Mouse (Mus musculus) midbrain, embryonic 13.5 days (tissue): ENCODE measurements at regions not wholly inside any gene's neighbourhood (a gene's known extent, or its start where the extent isn't known, plus 50 kb on each side); places are given as distances from the start of the nearest gene placed in this dataset.

ENCODE experiments used
- ATAC-seq: fragments of 200-750 bp; cut with Nextera tagmentation; 2 replicates; pipeline ENCODE4 v1.8.0; 2017; ENCODE audit warnings: mild to moderate bottlenecking, moderate TSS enrichment, moderate library complexity
- H3K27ac ChIP-seq: fragments of 300-500 bp; sonication (generic); 2 replicates; pipeline ENCODE4 v1.5.1; 2015; ENCODE audit warnings: inconsistent platforms, mild to moderate bottlenecking, moderate library complexity
- H3K27me3 ChIP-seq: fragments of 300-500 bp; sonication (generic); 2 replicates; pipeline ENCODE4 v1.6.1; 2015; ENCODE audit warnings: mild to moderate bottlenecking, inconsistent platforms
- H3K36me3 ChIP-seq: fragments of 300-500 bp; sonication (generic); 2 replicates; pipeline ENCODE4 v1.6.1; 2015; ENCODE audit warnings: mild to moderate bottlenecking, inconsistent platforms
- H3K4me1 ChIP-seq: fragments of 300-500 bp; sonication (generic); replicated peaks from 2 replicates; pipeline ENCODE4 v1.6.1; 2015; ENCODE audit warnings: inconsistent platforms
- H3K4me2 ChIP-seq: fragments of 300-500 bp; sonication (generic); replicated peaks from 2 replicates; pipeline ENCODE4 v1.6.1; 2015; ENCODE audit warnings: moderate library complexity, mild to moderate bottlenecking, inconsistent platforms
- H3K4me3 ChIP-seq: fragments of 300-500 bp; sonication (generic); replicated peaks from 2 replicates; pipeline ENCODE4 v1.5.1; 2015; ENCODE audit warnings: mild to moderate bottlenecking, inconsistent platforms
- H3K9ac ChIP-seq: fragments of 300-500 bp; sonication (generic); replicated peaks from 2 replicates; pipeline ENCODE4 v1.6.1; 2015; ENCODE audit warnings: mild to moderate bottlenecking, inconsistent platforms
- H3K9me3 ChIP-seq: fragments of 300-500 bp; sonication (generic); 2 replicates; pipeline ENCODE4 v1.6.1; 2016; ENCODE audit warnings: mild to moderate bottlenecking, inconsistent platforms
- WGBS: fragments of 180-500 bp; shearing (Covaris S2); methylation state at CpG from one replicate; pipeline ENCODE4 v1.1.7; 2015; 5-methylcytosine and 5-hydroxymethylcytosine counted together

- 91% methylated on average over 4 of the region's 4 CpGs for WGBS
- Histone ChIP-seq H3K9ac (no peak overlapping the region), H3K36me3 (no peaks in the 10 kb centered on the region), H3K4me1 (no peaks in the 10 kb centered on the region), H3K4me2 (no peak overlapping the region), H3K27me3 (no peaks in the 10 kb centered on the region), H3K9me3 (no peaks in the 10 kb centered on the region), H3K27ac (no peak overlapping the region), H3K4me3 (no peak overlapping the region)
- no peak for ATAC-seq
Observed at GRCm38 (mm10) chr1:168012069-168012468, 323.0 kb downstream of the Lmx1a start.

GRCm38 (mm10) chr1:168012611-168013010 is 323.6 kb downstream of the Lmx1a start:
- H3K9me3 ChIP-seq: no peaks in the 10 kb centered on the region
- WGBS: 89% methylated on average over 5 of the region's 5 CpGs
- H3K4me1 ChIP-seq: no peaks in the 10 kb centered on the region
- no peak for ATAC-seq
- H3K4me2 ChIP-seq: no peak overlapping the region
- no peak overlapping the region for H3K9ac ChIP-seq
- H3K4me3 ChIP-seq: no peak overlapping the region
- no peak overlapping the region for H3K27ac ChIP-seq
- H3K36me3 ChIP-seq: no peaks in the 10 kb centered on the region
- no peaks in the 10 kb centered on the region for H3K27me3 ChIP-seq

- no peak for ATAC-seq
- Histone ChIP-seq H3K4me3 (no peak overlapping the region), H3K9me3 (no peaks in the 10 kb centered on the region)
Observed at GRCm38 (mm10) chr1:168016375-168016890, 327.4 kb downstream of the Lmx1a start.

GRCm38 (mm10) chr1:168026481-168026880 is 337.4 kb downstream of the Lmx1a start:
- Histone ChIP-seq H3K4me1 (no peaks in the 10 kb centered on the region), H3K36me3 (no peaks in the 10 kb centered on the region), H3K9me3 (no peaks in the 10 kb centered on the region), H3K27ac (no peak overlapping the region), H3K4me2 (no peak overlapping the region), H3K9ac (no peak overlapping the region), H3K4me3 (no peak overlapping the region), H3K27me3 (no peaks in the 10 kb centered on the region)
- ATAC-seq: no peak
- 83% methylated on average over 3 of the region's 3 CpGs for WGBS

More at GRCm38 (mm10) chr1:168016375-168016890, 327.4 kb downstream of the Lmx1a start:
- H3K27me3 ChIP-seq: no peaks in the 10 kb centered on the region
- no peaks in the 10 kb centered on the region for H3K36me3 ChIP-seq
- no peak overlapping the region for H3K27ac ChIP-seq
- H3K4me2 ChIP-seq: no peak overlapping the region
- no peak overlapping the region for H3K9ac ChIP-seq
- WGBS: 87% methylated on average over 5 of the region's 5 CpGs
- H3K4me1 ChIP-seq: no peaks in the 10 kb centered on the region

- H3K4me1 ChIP-seq: peaks cover 27% of the 10 kb centered on the region
- no peaks in the 10 kb centered on the region for H3K27me3 ChIP-seq
- no peaks in the 10 kb centered on the region for H3K9me3 ChIP-seq
- ATAC-seq: peak; percentile 45; the same call in 1 of the 2 replicates
- H3K9ac ChIP-seq: no peak overlapping the region
- no peaks in the 10 kb centered on the region for H3K36me3 ChIP-seq
- WGBS: 35% methylated on average over 10 of the region's 10 CpGs
- peak overlapping the region; percentile 34 for H3K4me2 ChIP-seq
- peak overlapping the region; percentile 68 for H3K27ac ChIP-seq
- no peak overlapping the region for H3K4me3 ChIP-seq
Observed at GRCm38 (mm10) chr1:168044765-168045164, 355.7 kb downstream of the Lmx1a start.

GRCm38 (mm10) chr1:168046347-168046746 is 357.3 kb downstream of the Lmx1a start:
- Histone ChIP-seq H3K27me3 (no peaks in the 10 kb centered on the region), H3K4me3 (no peak overlapping the region), H3K4me1 (peaks cover 27% of the 10 kb centered on the region), H3K4me2 (no peak overlapping the region), H3K9me3 (no peaks in the 10 kb centered on the region), H3K27ac (peak overlapping the region; percentile 67), H3K9ac (no peak overlapping the region), H3K36me3 (no peaks in the 10 kb centered on the region)
- 52% methylated on average over 7 of the region's 7 CpGs for WGBS
- peak; percentile 78 for ATAC-seq

GRCm38 (mm10) chr1:168046749-168047148 is 357.7 kb downstream of the Lmx1a start:
- 55% methylated on average over 1 of the region's 1 CpGs for WGBS
- Histone ChIP-seq H3K4me2 (no peak overlapping the region), H3K4me1 (peaks cover 27% of the 10 kb centered on the region), H3K27me3 (no peaks in the 10 kb centered on the region), H3K9ac (no peak overlapping the region), H3K27ac (no peak overlapping the region), H3K4me3 (no peak overlapping the region), H3K9me3 (no peaks in the 10 kb centered on the region), H3K36me3 (no peaks in the 10 kb centered on the region)
- ATAC-seq: peak; percentile 44

GRCm38 (mm10) chr1:168049965-168050364 is 360.9 kb downstream of the Lmx1a start:
- no peak for ATAC-seq
- H3K4me3 ChIP-seq: no peak overlapping the region
- H3K27me3 ChIP-seq: no peaks in the 10 kb centered on the region
- no peak overlapping the region for H3K4me2 ChIP-seq
- 96% methylated on average over 3 of the region's 3 CpGs for WGBS
- H3K9ac ChIP-seq: no peak overlapping the region
- no peak overlapping the region for H3K27ac ChIP-seq
- H3K9me3 ChIP-seq: no peaks in the 10 kb centered on the region
- no peaks in the 10 kb centered on the region for H3K36me3 ChIP-seq
- H3K4me1 ChIP-seq: peaks cover 20% of the 10 kb centered on the region

- Histone ChIP-seq H3K9ac (no peak overlapping the region), H3K4me2 (no peak overlapping the region), H3K9me3 (no peaks in the 10 kb centered on the region), H3K27ac (no peak overlapping the region; the same call in 1 of the 2 replicates), H3K36me3 (no peaks in the 10 kb centered on the region), H3K27me3 (no peaks in the 10 kb centered on the region), H3K4me3 (no peak overlapping the region), H3K4me1 (peaks cover 12% of the 10 kb centered on the region)
- WGBS: 7% methylated on average over 6 of the region's 7 CpGs
- no peak for ATAC-seq
Observed at GRCm38 (mm10) chr1:168056479-168056878, 367.4 kb downstream of the Lmx1a start.

GRCm38 (mm10) chr1:168057479-168057878 is 368.4 kb downstream of the Lmx1a start:
- no peak for ATAC-seq
- no peaks in the 10 kb centered on the region for H3K36me3 ChIP-seq
- no peak overlapping the region for H3K9ac ChIP-seq
- WGBS: 69% methylated on average over 9 of the region's 9 CpGs
- no peaks in the 10 kb centered on the region for H3K27me3 ChIP-seq
- no peak overlapping the region for H3K27ac ChIP-seq
- H3K4me3 ChIP-seq: no peak overlapping the region
- H3K4me1 ChIP-seq: peaks cover 12% of the 10 kb centered on the region
- no peak overlapping the region for H3K4me2 ChIP-seq
- no peaks in the 10 kb centered on the region for H3K9me3 ChIP-seq

- no peak overlapping the region for H3K4me3 ChIP-seq
- H3K36me3 ChIP-seq: no peaks in the 10 kb centered on the region
- H3K4me1 ChIP-seq: peaks cover 12% of the 10 kb centered on the region
- no peak for ATAC-seq
- H3K4me2 ChIP-seq: no peak overlapping the region
- WGBS: 68% methylated on average over 4 of the region's 4 CpGs
- H3K9ac ChIP-seq: no peak overlapping the region
- no peaks in the 10 kb centered on the region for H3K27me3 ChIP-seq
- no peaks in the 10 kb centered on the region for H3K9me3 ChIP-seq
- H3K27ac ChIP-seq: no peak overlapping the region
Observed at GRCm38 (mm10) chr1:168058769-168059168, 369.7 kb downstream of the Lmx1a start.

- Histone ChIP-seq H3K9me3 (no peaks in the 10 kb centered on the region), H3K27me3 (no peaks in the 10 kb centered on the region), H3K27ac (no peak overlapping the region), H3K4me1 (peaks cover 7% of the 10 kb centered on the region; the same call in 1 of the 2 replicates), H3K4me3 (no peak overlapping the region), H3K4me2 (no peak overlapping the region), H3K36me3 (no peaks in the 10 kb centered on the region), H3K9ac (no peak overlapping the region)
- WGBS: 85% methylated on average over 7 of the region's 7 CpGs
- ATAC-seq: no peak
Observed at GRCm38 (mm10) chr1:168064065-168064664, 367.9 kb downstream of the Pbx1 start.

- H3K4me3 ChIP-seq: no peak overlapping the region
- no peak for ATAC-seq
- peaks cover 7% of the 10 kb centered on the region; the same call in 1 of the 2 replicates for H3K4me1 ChIP-seq
- no peaks in the 10 kb centered on the region for H3K36me3 ChIP-seq
- no peak overlapping the region for H3K27ac ChIP-seq
- H3K4me2 ChIP-seq: no peak overlapping the region
- no peaks in the 10 kb centered on the region for H3K9me3 ChIP-seq
- 43% methylated on average over 6 of the region's 6 CpGs for WGBS
- no peak overlapping the region for H3K9ac ChIP-seq
- H3K27me3 ChIP-seq: no peaks in the 10 kb centered on the region
Observed at GRCm38 (mm10) chr1:168065598-168066041, 366.4 kb downstream of the Pbx1 start.
